Mouse (Mus musculus): ENCODE data around the gene 4930432M17Rik.

- TF ChIP-seq EP300 (IDR thresholded peaks at IDR 0.05; ENCODE audit: low read depth) (no peak), CTCF (IDR thresholded peaks at IDR 0.05; ENCODE audit: low read depth) (no peak)
Measured at GRCm38 (mm10) chr3:121663470-121663847, 7.1 kb upstream of the 4930432M17Rik start.
